Mouse (Mus musculus): Measurements from ENCODE around the gene Trmt112. TPM values are rescaled to one million over a fixed set of nuclear protein-coding genes. Genes with fewer than 3 reads are reported as not detected.

Trmt112 gene
- polyA plus RNA-seq, 1 experiment from 2014 or later = 54.4 TPM

DNA sequence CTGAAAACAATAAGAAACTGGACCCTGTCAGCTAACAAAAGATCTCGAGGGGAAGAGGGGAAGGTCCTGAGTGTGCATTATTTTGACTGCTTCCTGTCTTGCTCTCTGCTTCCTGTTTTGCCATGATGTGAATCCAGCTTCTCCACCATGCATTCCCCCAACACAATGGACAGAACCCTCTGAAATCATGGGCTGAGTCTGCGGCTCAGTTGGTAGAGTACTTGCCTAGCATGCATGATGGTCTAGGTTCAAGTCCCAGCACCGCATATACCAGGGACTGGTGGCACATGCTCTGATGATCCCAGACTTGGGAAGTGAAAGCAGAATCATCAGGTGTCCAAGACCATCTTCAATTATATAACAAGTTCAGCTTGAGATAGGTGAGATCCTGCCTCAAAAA is 36.8 kb upstream of the Trmt112 start:
- H3K9ac ChIP-seq (ENCODE audit: low read depth, low read length) = no peak overlapping the region

DNA sequence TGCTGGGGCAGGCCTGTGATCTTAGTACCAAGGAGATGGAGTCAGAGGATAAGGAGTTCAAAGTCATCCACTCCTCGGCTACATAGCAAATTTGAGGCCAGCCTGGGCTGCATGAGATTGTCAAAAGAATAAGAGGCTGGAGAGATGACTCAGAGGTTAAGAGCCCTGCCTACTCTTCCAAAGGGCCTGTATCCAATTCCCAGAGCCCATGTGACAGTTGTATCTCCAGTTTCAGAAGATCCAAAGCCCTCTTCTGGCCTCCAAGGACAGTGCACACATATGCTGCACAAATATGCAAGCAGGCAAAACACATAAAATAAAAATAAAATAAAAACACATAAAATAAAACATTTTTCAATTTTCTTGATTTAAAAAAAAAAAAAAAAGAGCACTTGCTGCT is 35.2 kb upstream of the Trmt112 start:
- ATAC-seq = peak; percentile 84
- no peaks in the 10 kb centered on the region for H3K27me3 ChIP-seq (replicated peaks; ENCODE audit: control insufficient read depth, insufficient read depth, low read length)
- H3K36me3 ChIP-seq (ENCODE audit: control insufficient read depth, insufficient read depth) = no peaks in the 10 kb centered on the region
- no peak overlapping the region for H3K27ac ChIP-seq (ENCODE audit: low read depth, low read length)
- no peaks in the 10 kb centered on the region for H3K4me1 ChIP-seq (replicated peaks; ENCODE audit: control insufficient read depth, insufficient read depth, low read length)
- WGBS = 33% methylated on average over 1 of the region's 1 CpGs
- H3K4me2 ChIP-seq (replicated peaks; ENCODE audit: low read depth) = no peak overlapping the region
- TF ChIP-seq CTCF (IDR thresholded peaks at IDR 0.05; ENCODE audit: low read depth) = peak; percentile 16; the same call in 1 of the 2 replicates
- H3K9ac ChIP-seq (ENCODE audit: low read depth, low read length) = no peak overlapping the region
- no peaks in the 10 kb centered on the region for H3K9me3 ChIP-seq (ENCODE audit: control insufficient read depth)
- H3K4me3 ChIP-seq (ENCODE audit: low read depth, low read length) = no peak overlapping the region

More for the DNA sequence above, 36.8 kb upstream of the Trmt112 start:
- Histone ChIP-seq H3K4me3 (ENCODE audit: low read depth, low read length) (no peak overlapping the region), H3K4me2 (replicated peaks; ENCODE audit: low read depth) (no peak overlapping the region), H3K36me3 (ENCODE audit: control insufficient read depth, insufficient read depth) (no peaks in the 10 kb centered on the region), H3K27ac (ENCODE audit: low read depth, low read length) (no peak overlapping the region), H3K4me1 (replicated peaks; ENCODE audit: control insufficient read depth, insufficient read depth, low read length) (no peaks in the 10 kb centered on the region), H3K27me3 (replicated peaks; ENCODE audit: control insufficient read depth, insufficient read depth, low read length) (no peaks in the 10 kb centered on the region), H3K9me3 (ENCODE audit: control insufficient read depth) (no peaks in the 10 kb centered on the region)
- TF ChIP-seq CTCF (IDR thresholded peaks at IDR 0.05; ENCODE audit: low read depth) = no peak
- WGBS = 81% methylated on average over 3 of the region's 3 CpGs
- no peak for ATAC-seq

DNA sequence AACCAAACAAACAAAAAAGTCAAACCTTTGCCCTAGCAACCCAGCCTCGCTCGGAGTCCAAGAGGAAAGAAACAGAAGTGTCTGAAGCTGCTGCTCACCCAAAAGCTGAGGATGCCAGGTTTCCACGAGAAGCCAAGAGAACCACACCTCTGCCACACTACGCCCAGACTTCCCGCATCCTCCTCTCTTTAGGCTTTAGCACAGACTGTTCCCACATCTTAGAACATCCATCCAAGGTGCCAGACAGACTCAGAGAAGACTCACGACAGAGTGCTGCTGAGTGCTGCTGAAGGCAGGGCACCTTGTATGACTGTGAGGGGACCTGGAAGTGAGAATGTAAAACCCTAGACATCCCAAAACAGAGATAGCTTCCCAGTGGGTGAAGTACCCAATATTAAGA is 33.7 kb upstream of the Trmt112 start:
- Histone ChIP-seq H3K9me3 (ENCODE audit: control insufficient read depth) (no peaks in the 10 kb centered on the region), H3K4me2 (replicated peaks; ENCODE audit: low read depth) (no peak overlapping the region), H3K36me3 (ENCODE audit: control insufficient read depth, insufficient read depth) (no peaks in the 10 kb centered on the region), H3K4me3 (ENCODE audit: low read depth, low read length) (no peak overlapping the region), H3K9ac (ENCODE audit: low read depth, low read length) (no peak overlapping the region), H3K27me3 (replicated peaks; ENCODE audit: control insufficient read depth, insufficient read depth, low read length) (no peaks in the 10 kb centered on the region), H3K27ac (ENCODE audit: low read depth, low read length) (no peak overlapping the region), H3K4me1 (replicated peaks; ENCODE audit: control insufficient read depth, insufficient read depth, low read length) (no peaks in the 10 kb centered on the region)
- 83% methylated on average over 6 of the region's 6 CpGs for WGBS
- ATAC-seq = no peak
- TF ChIP-seq CTCF (IDR thresholded peaks at IDR 0.05; ENCODE audit: low read depth) = no peak

DNA sequence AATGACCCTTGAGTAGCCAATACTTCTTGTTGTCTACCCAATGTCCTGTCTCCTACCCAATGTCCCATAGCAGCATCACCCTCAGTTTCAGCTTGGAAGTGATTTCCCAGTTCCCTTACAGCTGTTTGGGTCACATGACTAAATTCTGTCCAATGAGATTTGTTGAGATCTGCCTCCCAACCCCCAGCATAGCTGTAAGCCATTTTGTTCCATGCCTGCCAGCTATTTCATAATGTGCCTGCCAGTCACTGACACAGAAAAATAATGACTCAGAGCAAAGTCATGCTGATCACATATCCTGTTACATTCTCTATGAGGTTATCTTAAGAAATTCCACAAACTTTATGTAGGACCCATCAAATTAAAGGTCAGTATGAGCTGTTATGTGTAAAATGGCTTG is 32.7 kb upstream of the Trmt112 start:
- H3K27ac ChIP-seq (ENCODE audit: low read depth, low read length) = no peak overlapping the region
- H3K9ac ChIP-seq (ENCODE audit: low read depth, low read length) = no peak overlapping the region
- no peak for ATAC-seq
- H3K4me1 ChIP-seq (replicated peaks; ENCODE audit: control insufficient read depth, insufficient read depth, low read length) = no peaks in the 10 kb centered on the region
- TF ChIP-seq CTCF (IDR thresholded peaks at IDR 0.05; ENCODE audit: low read depth) = no peak
- no peaks in the 10 kb centered on the region for H3K36me3 ChIP-seq (ENCODE audit: control insufficient read depth, insufficient read depth)
- H3K4me2 ChIP-seq (replicated peaks; ENCODE audit: low read depth) = no peak overlapping the region
- H3K27me3 ChIP-seq (replicated peaks; ENCODE audit: control insufficient read depth, insufficient read depth, low read length) = no peaks in the 10 kb centered on the region
- H3K9me3 ChIP-seq (ENCODE audit: control insufficient read depth) = no peaks in the 10 kb centered on the region
- no peak overlapping the region for H3K4me3 ChIP-seq (ENCODE audit: low read depth, low read length)

DNA sequence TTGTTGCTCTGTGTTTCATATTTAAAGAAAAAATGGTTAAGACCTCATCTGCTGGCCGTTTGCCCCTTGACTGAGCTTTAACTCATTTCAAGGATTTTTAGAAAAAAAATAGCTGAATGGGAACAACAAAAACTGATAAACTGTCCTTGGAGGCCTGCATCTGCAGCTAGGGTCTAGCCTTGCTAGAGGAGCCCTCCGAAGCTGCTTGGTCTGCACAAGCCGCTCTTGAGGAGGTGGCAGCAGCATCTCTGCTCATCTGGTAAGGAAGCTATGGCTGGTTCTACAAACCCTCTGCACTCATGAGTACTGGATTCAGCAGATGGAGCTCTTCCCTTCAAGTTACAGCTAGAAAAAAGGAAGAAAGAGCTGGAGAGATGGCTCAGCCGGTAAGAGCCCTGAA is 31.5 kb upstream of the Trmt112 start:
- H3K27me3 ChIP-seq (replicated peaks; ENCODE audit: control insufficient read depth, insufficient read depth, low read length) = no peaks in the 10 kb centered on the region
- H3K9ac ChIP-seq (ENCODE audit: low read depth, low read length) = no peak overlapping the region
- ATAC-seq = no peak
- H3K27ac ChIP-seq (ENCODE audit: low read depth, low read length) = no peak overlapping the region
- no peaks in the 10 kb centered on the region for H3K4me1 ChIP-seq (replicated peaks; ENCODE audit: control insufficient read depth, insufficient read depth, low read length)
- H3K4me3 ChIP-seq (ENCODE audit: low read depth, low read length) = no peak overlapping the region
- WGBS = 85% methylated on average over 4 of the region's 4 CpGs
- TF ChIP-seq CTCF (IDR thresholded peaks at IDR 0.05; ENCODE audit: low read depth) = no peak
- H3K4me2 ChIP-seq (replicated peaks; ENCODE audit: low read depth) = no peak overlapping the region
- H3K9me3 ChIP-seq (ENCODE audit: control insufficient read depth) = no peaks in the 10 kb centered on the region
- H3K36me3 ChIP-seq (ENCODE audit: control insufficient read depth, insufficient read depth) = no peaks in the 10 kb centered on the region

DNA sequence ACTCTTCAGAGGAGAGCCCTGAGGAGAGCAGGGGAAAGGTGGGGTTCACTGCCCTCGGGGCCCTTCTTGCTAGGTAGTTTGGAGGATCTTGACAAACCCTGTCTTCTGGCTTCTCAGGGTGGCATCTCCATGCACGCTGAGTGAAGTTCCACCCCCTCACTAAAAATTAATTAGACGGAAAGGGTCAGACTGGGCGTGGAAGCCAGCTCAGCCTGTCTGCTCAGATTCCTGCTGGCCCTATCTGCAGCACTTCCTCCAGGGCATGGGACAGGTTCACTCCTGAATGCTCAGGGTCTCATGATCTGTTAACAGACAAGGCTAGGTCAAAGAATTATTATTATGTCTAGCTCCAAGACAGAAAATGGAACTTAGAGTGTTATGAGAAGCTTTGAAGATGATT is 17.0 kb upstream of the Trmt112 start:
- H3K27ac ChIP-seq (ENCODE audit: low read depth, low read length) = peak overlapping the region; percentile 0; the same call in 1 of the 2 replicates
- WGBS = 37% methylated on average over 4 of the region's 4 CpGs
- ATAC-seq = no peak
- no peak overlapping the region; the same call in 1 of the 2 replicates for H3K4me2 ChIP-seq (replicated peaks; ENCODE audit: low read depth)
- TF ChIP-seq CTCF (IDR thresholded peaks at IDR 0.05; ENCODE audit: low read depth) = no peak
- H3K4me1 ChIP-seq (replicated peaks; ENCODE audit: control insufficient read depth, insufficient read depth, low read length) = no peaks in the 10 kb centered on the region
- H3K9ac ChIP-seq (ENCODE audit: low read depth, low read length) = no peak overlapping the region
- no peaks in the 10 kb centered on the region for H3K9me3 ChIP-seq (ENCODE audit: control insufficient read depth)
- H3K36me3 ChIP-seq (ENCODE audit: control insufficient read depth, insufficient read depth) = no peaks in the 10 kb centered on the region
- H3K27me3 ChIP-seq (replicated peaks; ENCODE audit: control insufficient read depth, insufficient read depth, low read length) = no peaks in the 10 kb centered on the region
- H3K4me3 ChIP-seq (ENCODE audit: low read depth, low read length) = no peak overlapping the region
